Mouse (Mus musculus): ENCODE measurements around the gene Sgip1. TPM values are rescaled to one million over a fixed set of nuclear protein-coding genes. Genes with fewer than 3 reads are reported as not detected.

The Sgip1 gene
- polyA plus RNA-seq, 1 experiment, result 0.63 TPM

GRCm38 (mm10) chr4:102969599-102969998, 228.5 kb downstream of the Sgip1 start:
- no peaks in the 10 kb centered on the region for H3K36me3 ChIP-seq (ENCODE audit: control insufficient read depth, insufficient read depth, low read length)
- TF ChIP-seq CTCF (IDR thresholded peaks at IDR 0.05; ENCODE audit: borderline replicate concordance, control insufficient read depth, extremely low read depth, insufficient read depth, low read length, poor library complexity) (no peak), POLR2A (IDR thresholded peaks at IDR 0.05; ENCODE audit: control insufficient read depth, extremely low read depth, insufficient read depth, low read length, poor library complexity) (no peak)
- H3K4me1 ChIP-seq (replicated peaks; ENCODE audit: control insufficient read depth, insufficient read depth, low read length), result peaks cover 12% of the 10 kb centered on the region
- no peaks in the 10 kb centered on the region for H3K27me3 ChIP-seq (ENCODE audit: control insufficient read depth, insufficient read depth, low read length)
- 96% methylated on average over 5 of the region's 5 CpGs for WGBS
- DNase-seq, result no peak
- H3K27ac ChIP-seq (ENCODE audit: control insufficient read depth, insufficient read depth, low read length), result no peak overlapping the region
- H3K4me3 ChIP-seq (ENCODE audit: control insufficient read depth, insufficient read depth, low read length), result no peak overlapping the region

- no peak for DNase-seq
- WGBS, result 17% methylated on average over 5 of the region's 5 CpGs
- Histone ChIP-seq H3K36me3 (ENCODE audit: control insufficient read depth, insufficient read depth, low read length) (no peaks in the 10 kb centered on the region), H3K4me1 (replicated peaks; ENCODE audit: control insufficient read depth, insufficient read depth, low read length) (peaks cover 9% of the 10 kb centered on the region), H3K4me3 (ENCODE audit: control insufficient read depth, insufficient read depth, low read length) (no peak overlapping the region), H3K27ac (ENCODE audit: control insufficient read depth, insufficient read depth, low read length) (no peak overlapping the region), H3K27me3 (ENCODE audit: control insufficient read depth, insufficient read depth, low read length) (no peaks in the 10 kb centered on the region)
- no peak for TF ChIP-seq POLR2A (IDR thresholded peaks at IDR 0.05; ENCODE audit: control insufficient read depth, extremely low read depth, insufficient read depth, low read length, poor library complexity)
- TF ChIP-seq CTCF (IDR thresholded peaks at IDR 0.05; ENCODE audit: borderline replicate concordance, control insufficient read depth, extremely low read depth, insufficient read depth, low read length, poor library complexity), result no peak
These were observed 230.1 kb downstream of the Sgip1 start for GRCm38 (mm10) chr4:102971159-102971558.

- Histone ChIP-seq H3K27ac (ENCODE audit: control insufficient read depth, insufficient read depth, low read length) (no peak overlapping the region), H3K36me3 (ENCODE audit: control insufficient read depth, insufficient read depth, low read length) (no peaks in the 10 kb centered on the region), H3K4me1 (replicated peaks; ENCODE audit: control insufficient read depth, insufficient read depth, low read length) (peaks cover 9% of the 10 kb centered on the region), H3K27me3 (ENCODE audit: control insufficient read depth, insufficient read depth, low read length) (no peaks in the 10 kb centered on the region), H3K4me3 (ENCODE audit: control insufficient read depth, insufficient read depth, low read length) (no peak overlapping the region)
- DNase-seq, result no peak
- 86% methylated on average over 3 of the region's 3 CpGs for WGBS
- TF ChIP-seq CTCF (IDR thresholded peaks at IDR 0.05; ENCODE audit: borderline replicate concordance, control insufficient read depth, extremely low read depth, insufficient read depth, low read length, poor library complexity) (no peak), POLR2A (IDR thresholded peaks at IDR 0.05; ENCODE audit: control insufficient read depth, extremely low read depth, insufficient read depth, low read length, poor library complexity) (no peak)
These were observed 231.0 kb downstream of the Sgip1 start for GRCm38 (mm10) chr4:102972071-102972470.

- DNase-seq, result no peak
- peaks cover 11% of the 10 kb centered on the region for H3K4me1 ChIP-seq (replicated peaks; ENCODE audit: control insufficient read depth, insufficient read depth, low read length)
- TF ChIP-seq CTCF (IDR thresholded peaks at IDR 0.05; ENCODE audit: borderline replicate concordance, control insufficient read depth, extremely low read depth, insufficient read depth, low read length, poor library complexity) (no peak), POLR2A (IDR thresholded peaks at IDR 0.05; ENCODE audit: control insufficient read depth, extremely low read depth, insufficient read depth, low read length, poor library complexity) (no peak)
- WGBS, result 88% methylated on average over 5 of the region's 5 CpGs
- H3K4me3 ChIP-seq (ENCODE audit: control insufficient read depth, insufficient read depth, low read length), result no peak overlapping the region
- no peaks in the 10 kb centered on the region for H3K36me3 ChIP-seq (ENCODE audit: control insufficient read depth, insufficient read depth, low read length)
- H3K27me3 ChIP-seq (ENCODE audit: control insufficient read depth, insufficient read depth, low read length), result no peaks in the 10 kb centered on the region
- no peak overlapping the region for H3K27ac ChIP-seq (ENCODE audit: control insufficient read depth, insufficient read depth, low read length)
These were observed 233.1 kb downstream of the Sgip1 start for GRCm38 (mm10) chr4:102974172-102974571.

- peaks cover 9% of the 10 kb centered on the region for H3K4me1 ChIP-seq (replicated peaks; ENCODE audit: control insufficient read depth, insufficient read depth, low read length)
- H3K27me3 ChIP-seq (ENCODE audit: control insufficient read depth, insufficient read depth, low read length), result no peaks in the 10 kb centered on the region
- WGBS, result 91% methylated on average over 12 of the region's 12 CpGs
- TF ChIP-seq POLR2A (IDR thresholded peaks at IDR 0.05; ENCODE audit: control insufficient read depth, extremely low read depth, insufficient read depth, low read length, poor library complexity), result no peak
- no peak for TF ChIP-seq CTCF (IDR thresholded peaks at IDR 0.05; ENCODE audit: borderline replicate concordance, control insufficient read depth, extremely low read depth, insufficient read depth, low read length, poor library complexity)
- H3K36me3 ChIP-seq (ENCODE audit: control insufficient read depth, insufficient read depth, low read length), result no peaks in the 10 kb centered on the region
- DNase-seq, result no peak
- no peak overlapping the region for H3K27ac ChIP-seq (ENCODE audit: control insufficient read depth, insufficient read depth, low read length)
- no peak overlapping the region for H3K4me3 ChIP-seq (ENCODE audit: control insufficient read depth, insufficient read depth, low read length)
These were observed 235.5 kb downstream of the Sgip1 start for GRCm38 (mm10) chr4:102976290-102977275.

GRCm38 (mm10) chr4:102977778-102978321, 236.8 kb downstream of the Sgip1 start:
- TF ChIP-seq CTCF (IDR thresholded peaks at IDR 0.05; ENCODE audit: borderline replicate concordance, control insufficient read depth, extremely low read depth, insufficient read depth, low read length, poor library complexity), result no peak
- no peak for TF ChIP-seq POLR2A (IDR thresholded peaks at IDR 0.05; ENCODE audit: control insufficient read depth, extremely low read depth, insufficient read depth, low read length, poor library complexity)
- WGBS, result 48% methylated on average over 16 of the region's 16 CpGs
- no peaks in the 10 kb centered on the region for H3K36me3 ChIP-seq (ENCODE audit: control insufficient read depth, insufficient read depth, low read length)
- no peaks in the 10 kb centered on the region for H3K27me3 ChIP-seq (ENCODE audit: control insufficient read depth, insufficient read depth, low read length)
- no peak for DNase-seq
- peaks cover 14% of the 10 kb centered on the region for H3K4me1 ChIP-seq (replicated peaks; ENCODE audit: control insufficient read depth, insufficient read depth, low read length)
- H3K4me3 ChIP-seq (ENCODE audit: control insufficient read depth, insufficient read depth, low read length), result no peak overlapping the region
- no peak overlapping the region for H3K27ac ChIP-seq (ENCODE audit: control insufficient read depth, insufficient read depth, low read length)
